Mouse (Mus musculus): ENCODE results near the gene Gm11634. TPM values are rescaled to one million over a fixed set of nuclear protein-coding genes. Genes with fewer than 3 reads are reported as not detected.

Gene Gm11634
- polyA plus RNA-seq, 1 experiment from 2014 or later = 0.13 TPM

- Histone ChIP-seq H3K4me3 (ENCODE audit: low read depth, low read length) (no peak overlapping the region), H3K27ac (replicated peaks) (no peak overlapping the region), H3K9ac (ENCODE audit: low read length) (no peak overlapping the region), H3K27me3 (ENCODE audit: control insufficient read depth, insufficient read depth, low read length) (no peaks in the 10 kb centered on the region), H3K4me2 (replicated peaks; ENCODE audit: low read depth) (no peak overlapping the region), H3K9me3 (ENCODE audit: control insufficient read depth, low read length) (no peaks in the 10 kb centered on the region), H3K36me3 (ENCODE audit: control insufficient read depth, insufficient read depth, low read length) (no peaks in the 10 kb centered on the region), H3K4me1 (replicated peaks; ENCODE audit: control insufficient read depth, insufficient read depth) (no peaks in the 10 kb centered on the region)
- DNase-seq (ENCODE audit: low spot score) (no peak), ATAC-seq (ENCODE audit: low FRiP score, low TSS enrichment) (no peak)
- TF ChIP-seq CTCF (IDR thresholded peaks at IDR 0.05; ENCODE audit: low read depth) (no peak), EP300 (optimal IDR thresholded peaks at IDR 0.05) (no peak)
These were observed 50.5 kb downstream of the Gm11634 start for GRCm38 (mm10) chr11:101548526-101548925.

- Histone ChIP-seq H3K4me2 (replicated peaks; ENCODE audit: low read depth) (no peak overlapping the region), H3K27ac (replicated peaks) (0 out of 2 replicates have a peak overlapping the region, but pooled peaks have one; percentile 9), H3K4me1 (replicated peaks; ENCODE audit: control insufficient read depth, insufficient read depth) (no peaks in the 10 kb centered on the region), H3K27me3 (ENCODE audit: control insufficient read depth, insufficient read depth, low read length) (no peaks in the 10 kb centered on the region), H3K4me3 (ENCODE audit: low read depth, low read length) (no peak overlapping the region), H3K9me3 (ENCODE audit: control insufficient read depth, low read length) (no peaks in the 10 kb centered on the region), H3K36me3 (ENCODE audit: control insufficient read depth, insufficient read depth, low read length) (no peaks in the 10 kb centered on the region), H3K9ac (ENCODE audit: low read length) (no peak overlapping the region)
- DNase-seq (ENCODE audit: low spot score) (no peak), ATAC-seq (ENCODE audit: low FRiP score, low TSS enrichment) (no peak)
- WGBS = 58% methylated on average over 1 of the region's 1 CpGs
- TF ChIP-seq CTCF (IDR thresholded peaks at IDR 0.05; ENCODE audit: low read depth) (no peak), EP300 (optimal IDR thresholded peaks at IDR 0.05) (no peak)
These were observed 54.9 kb downstream of the Gm11634 start for GRCm38 (mm10) chr11:101544132-101544531.

Other genes with a start within 250 kb of the Gm11634 start
- gene G6pc, start 231.7 kb downstream of the Gm11634 start, polyA plus RNA-seq (2015; fragmentation: Nextera tagmentation; extraction: Ambion mirVana) = 0.27 and 0.35 TPM in 2 replicates
- gene Aarsd1, start 181.6 kb downstream of the Gm11634 start, polyA plus RNA-seq (2015; fragmentation: Nextera tagmentation; extraction: Ambion mirVana) = 29.8 and 30.0 TPM in 2 replicates
- 3.1 TPM in 2 replicates for gene Gm27029, start 174.5 kb downstream of the Gm11634 start, polyA plus RNA-seq (2015; fragmentation: Nextera tagmentation; extraction: Ambion mirVana)
- gene Rundc1, start 174.2 kb downstream of the Gm11634 start, polyA plus RNA-seq (2015; fragmentation: Nextera tagmentation; extraction: Ambion mirVana) = 11.3 and 11.5 TPM in 2 replicates
- 11.1 and 13.4 TPM in 2 replicates for gene Ptges3l, start 173.9 kb downstream of the Gm11634 start, polyA plus RNA-seq (2015; fragmentation: Nextera tagmentation; extraction: Ambion mirVana)
- gene Rpl27, start 157.0 kb downstream of the Gm11634 start, polyA plus RNA-seq (2015; fragmentation: Nextera tagmentation; extraction: Ambion mirVana) = 317 and 371 TPM in 2 replicates
- gene Ifi35, start 150.8 kb downstream of the Gm11634 start, polyA plus RNA-seq (2015; fragmentation: Nextera tagmentation; extraction: Ambion mirVana) = 37.4 and 37.5 TPM in 2 replicates
- 15.3 and 16.1 TPM in 2 replicates for gene Rnd2, start 134.3 kb downstream of the Gm11634 start, polyA plus RNA-seq (2015; fragmentation: Nextera tagmentation; extraction: Ambion mirVana)
- 63.4 and 71.1 TPM in 2 replicates for gene Vat1, start 133.0 kb downstream of the Gm11634 start, polyA plus RNA-seq (2015; fragmentation: Nextera tagmentation; extraction: Ambion mirVana)
- gene Brca1, start 47.3 kb downstream of the Gm11634 start, polyA plus RNA-seq (2015; fragmentation: Nextera tagmentation; extraction: Ambion mirVana) = 1.1 and 2.5 TPM in 2 replicates
- gene Nbr1, start 47.1 kb downstream of the Gm11634 start, polyA plus RNA-seq (2015; fragmentation: Nextera tagmentation; extraction: Ambion mirVana) = 34.5 TPM in 2 replicates
- gene Tmem106a, start 17.0 kb downstream of the Gm11634 start, polyA plus RNA-seq (2015; fragmentation: Nextera tagmentation; extraction: Ambion mirVana) = 10.0 TPM in 2 replicates
- 18.9 and 20.9 TPM in 2 replicates for gene Rdm1, start 27.9 kb upstream of the Gm11634 start, polyA plus RNA-seq (2015; fragmentation: Nextera tagmentation; extraction: Ambion mirVana)
- 9.5 and 10.0 TPM in 2 replicates for gene Arl4d, start 66.3 kb upstream of the Gm11634 start, polyA plus RNA-seq (2015; fragmentation: Nextera tagmentation; extraction: Ambion mirVana)
- 12.6 and 12.8 TPM in 2 replicates for gene Dhx8, start 133.7 kb upstream of the Gm11634 start, polyA plus RNA-seq (2015; fragmentation: Nextera tagmentation; extraction: Ambion mirVana)
- 1.8 and 2.0 TPM in 2 replicates for gene Etv4, start 186.1 kb upstream of the Gm11634 start, polyA plus RNA-seq (2015; fragmentation: Nextera tagmentation; extraction: Ambion mirVana)

All from stomach, postnatal 0 days (tissue).